Mouse (Mus musculus): ENCODE measurements at regions not wholly inside any gene's neighbourhood (a gene's known extent, or its start where the extent isn't known, plus 50 kb on each side); places are given as distances from the start of the nearest gene placed in this dataset.

DNA sequence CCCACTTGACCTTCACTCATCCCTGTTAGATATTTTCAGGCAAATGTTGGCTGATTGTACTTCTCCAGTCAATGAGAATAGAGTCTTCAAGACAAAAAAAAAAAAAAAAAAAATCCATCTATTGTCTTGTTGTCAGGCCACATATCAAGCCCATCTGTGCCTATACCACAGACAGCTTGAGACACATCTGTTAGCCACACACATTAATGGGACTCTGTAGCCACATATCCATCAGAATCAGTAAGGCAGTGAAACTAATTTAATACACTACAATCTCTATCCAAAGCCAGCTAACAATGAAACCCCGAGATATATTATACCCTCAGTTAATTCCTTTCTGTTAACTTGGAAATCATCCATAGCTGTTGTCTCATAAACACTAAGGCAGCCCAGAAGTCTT lies 667.1 kb downstream of the Defb40 start:
- DNase-seq, result no peak

DNA sequence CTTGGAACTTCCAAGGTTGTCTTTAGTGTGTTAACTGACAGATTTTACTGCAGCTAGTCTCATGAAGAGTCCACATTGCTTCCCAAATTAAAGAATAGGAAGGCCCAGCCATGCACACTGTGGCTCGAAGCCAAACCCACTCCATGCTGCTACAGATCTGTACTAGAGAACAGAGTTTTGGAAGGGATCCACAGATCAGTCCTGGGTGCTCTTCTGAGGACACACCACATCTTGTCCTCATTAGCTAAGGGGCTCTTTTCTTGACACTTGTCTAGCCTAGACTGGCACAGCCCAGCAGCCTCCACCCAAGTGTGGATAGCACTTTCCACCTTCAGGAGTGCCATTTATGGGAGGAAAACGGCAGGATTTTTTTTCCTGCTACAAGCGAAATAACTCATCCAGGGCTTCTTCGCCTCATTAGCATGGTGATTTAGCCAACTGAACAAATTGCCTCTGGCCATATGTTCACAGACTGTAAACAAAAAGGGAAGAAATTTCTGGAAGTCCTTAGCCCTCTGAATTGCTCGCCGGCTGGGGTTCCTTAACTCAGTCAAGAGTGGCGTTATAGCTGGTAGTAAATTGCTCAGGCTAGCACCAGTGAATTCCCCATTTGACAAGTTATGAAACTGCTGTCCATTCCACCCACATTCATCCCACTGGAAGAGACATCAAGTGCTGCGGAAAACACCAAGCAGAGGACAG lies 690.4 kb downstream of the Defb40 start:
- peak; percentile 6 to 36 for DNase-seq

DNA sequence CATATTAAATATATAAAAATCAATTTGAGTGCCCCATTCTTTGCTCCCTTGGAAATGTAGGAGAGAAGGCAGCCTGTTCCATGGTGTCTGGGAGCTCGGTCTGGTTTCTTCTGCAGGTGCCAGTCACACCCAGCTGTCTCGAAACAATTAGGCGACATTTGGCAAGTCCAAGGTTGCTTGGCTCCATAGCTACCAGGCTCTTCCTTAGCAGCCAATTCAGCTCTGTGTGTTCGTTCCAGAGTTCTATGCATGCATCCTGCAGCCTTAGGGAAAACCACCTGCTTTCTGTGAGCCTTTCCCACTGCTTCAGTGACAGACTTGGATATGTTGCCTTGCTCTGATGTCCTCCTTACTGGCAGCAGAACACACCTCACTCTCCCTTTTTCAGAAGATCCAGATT lies 698.1 kb downstream of the Defb40 start:
- DNase-seq, result peak; percentile 27 to 38

DNA sequence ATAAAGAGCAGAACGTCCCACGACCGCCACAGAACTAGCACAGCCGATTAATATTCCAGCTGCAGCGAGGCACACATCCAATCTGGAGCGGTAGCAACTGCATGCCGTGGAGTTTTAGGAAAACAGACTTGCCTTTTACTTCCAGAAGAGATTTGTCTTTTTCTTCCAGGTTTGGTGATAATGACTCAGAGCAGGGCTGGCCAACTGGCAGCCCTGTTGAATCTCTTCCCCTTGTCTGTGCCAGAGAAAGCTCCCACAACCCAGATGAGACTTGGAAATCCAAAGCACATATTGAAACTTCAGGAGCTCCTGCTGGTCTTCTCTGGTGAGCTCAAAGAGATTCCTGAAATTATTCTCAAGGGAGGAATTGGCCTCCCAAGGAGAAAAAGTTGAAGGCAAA lies 709.8 kb downstream of the Defb40 start:
- DNase-seq, result no peak

DNA sequence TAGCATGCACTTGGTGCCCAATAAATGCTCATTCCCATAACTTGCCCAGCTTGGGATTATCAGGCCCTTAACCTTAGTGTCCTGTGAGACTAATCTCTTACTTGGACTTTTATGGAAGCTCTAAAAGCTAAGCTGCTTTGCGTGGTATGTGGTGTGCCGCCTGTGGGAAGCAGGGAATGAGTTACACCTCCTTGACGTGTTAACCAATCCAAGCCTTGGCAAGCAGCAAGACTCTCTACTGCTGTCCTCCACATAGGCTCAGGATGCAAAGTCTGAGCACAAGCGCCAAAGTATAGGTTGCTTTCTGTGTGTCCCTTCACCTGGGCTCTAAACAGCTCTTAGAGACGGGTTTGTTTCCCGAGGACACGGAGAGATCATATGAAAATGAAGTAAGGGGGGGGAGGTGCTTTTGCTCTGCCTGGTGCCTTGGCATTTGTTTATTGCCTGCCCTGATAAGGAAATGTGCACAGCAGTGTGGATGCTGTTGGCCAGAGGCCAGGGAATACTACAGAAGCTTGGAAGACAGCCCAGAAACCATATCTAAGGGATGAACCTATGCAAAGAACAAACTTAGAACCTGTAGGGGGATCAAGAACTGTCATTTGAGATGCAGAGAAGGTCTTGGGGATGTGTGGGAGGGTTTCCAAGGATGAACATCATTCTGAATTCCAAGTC lies 719.6 kb downstream of the Defb40 start:
- peak in 1 of 2 experiments; percentile 44 for DNase-seq

DNA sequence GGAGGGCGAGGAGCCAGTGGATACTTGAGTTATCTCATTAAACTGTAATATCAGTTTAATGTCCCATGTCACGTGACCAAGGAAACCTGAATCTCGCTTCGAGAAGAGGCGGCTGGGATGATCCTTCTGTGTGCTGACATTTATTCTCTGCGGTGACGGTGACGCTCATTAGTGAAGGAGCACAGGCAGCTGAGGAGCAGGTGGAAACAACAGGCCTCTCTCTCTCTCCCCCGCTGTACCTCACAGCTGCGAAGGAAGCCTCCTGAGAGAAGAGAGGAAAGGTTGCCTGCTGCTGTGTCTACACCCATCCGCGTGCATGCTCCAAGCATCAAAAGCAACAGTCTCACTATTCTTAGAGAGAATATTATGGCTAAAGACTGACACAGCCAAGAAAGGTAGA lies 731.8 kb downstream of the Defb40 start:
- no peak for DNase-seq

DNA sequence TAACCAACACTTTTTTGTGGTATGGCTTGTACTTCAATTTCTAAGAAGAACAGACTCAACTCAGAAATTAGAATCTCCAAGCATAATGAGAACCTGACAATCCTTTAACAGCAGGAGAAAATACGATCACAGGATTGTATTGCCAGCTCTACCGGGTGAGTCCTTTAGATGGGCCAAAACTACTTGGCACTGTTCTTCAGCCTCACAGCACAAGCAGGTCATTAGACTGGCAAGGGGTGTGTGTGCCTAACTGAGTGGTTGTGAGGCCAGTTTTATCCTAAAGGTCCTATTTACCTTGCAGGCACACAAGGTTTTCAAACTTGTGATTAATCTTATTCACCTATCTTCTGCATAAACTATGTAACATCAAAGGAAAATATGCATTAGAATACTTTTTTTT lies 760.5 kb downstream of the Defb40 start:
- peak; percentile 10 to 37 for DNase-seq

DNA sequence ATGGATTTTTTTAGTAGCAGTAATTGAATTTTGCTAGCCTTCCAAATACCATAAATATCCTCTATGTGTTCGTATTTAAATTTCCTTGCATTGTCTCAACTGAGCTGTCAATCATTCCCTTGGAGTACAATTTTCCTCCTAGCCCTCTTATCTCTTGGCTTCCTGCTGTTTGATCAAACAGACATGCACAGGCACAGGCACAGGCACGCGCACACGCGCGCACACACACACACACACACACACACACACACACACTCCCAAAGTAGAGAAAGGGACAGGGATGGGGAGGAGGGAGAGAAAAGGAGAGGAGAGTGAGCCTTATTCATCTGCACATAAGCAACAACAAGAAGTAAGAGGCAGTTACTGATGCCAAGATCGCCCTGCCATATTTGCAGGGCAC lies 760.9 kb downstream of the Defb40 start:
- peak; percentile 2 to 8 for DNase-seq

DNA sequence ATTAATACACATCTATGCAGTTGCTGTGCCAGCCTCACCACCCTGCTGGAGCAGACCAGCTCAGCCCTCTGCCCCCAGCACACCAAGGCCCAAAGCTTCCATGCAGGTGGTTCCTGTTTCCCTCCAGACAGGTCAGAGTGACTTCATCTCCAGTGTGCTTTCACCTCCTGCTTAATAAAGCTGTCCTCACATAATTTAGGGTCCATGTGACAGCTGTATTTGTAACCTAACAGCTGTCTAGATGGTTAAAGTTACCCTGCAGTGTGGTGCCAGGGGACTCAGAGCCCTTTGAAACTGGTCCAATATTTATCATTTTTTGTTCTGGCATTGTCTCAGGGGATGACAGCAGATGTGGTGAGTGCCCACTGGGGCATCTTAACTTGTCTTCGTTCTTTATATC lies 761.5 kb downstream of the Defb40 start:
- DNase-seq, result no peak

DNA sequence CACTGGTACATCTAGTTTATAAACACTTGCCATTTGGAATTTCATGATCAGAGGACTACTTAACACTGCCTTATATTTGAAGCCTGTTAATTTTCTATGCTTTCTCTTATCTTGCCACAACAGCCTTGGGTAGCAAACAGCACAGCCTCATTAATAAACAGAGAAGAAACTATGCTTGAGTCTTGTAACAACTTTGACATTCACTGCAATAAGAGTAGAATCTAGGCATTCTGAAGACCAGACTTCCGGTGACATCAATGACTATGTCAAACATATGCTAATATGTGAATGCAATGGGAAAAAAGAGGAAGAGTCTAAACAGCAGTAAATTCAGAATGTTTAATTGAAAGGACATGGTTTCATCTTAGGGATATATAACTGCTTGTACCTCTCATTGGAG lies 768.0 kb downstream of the Defb40 start:
- DNase-seq, result no peak

DNA sequence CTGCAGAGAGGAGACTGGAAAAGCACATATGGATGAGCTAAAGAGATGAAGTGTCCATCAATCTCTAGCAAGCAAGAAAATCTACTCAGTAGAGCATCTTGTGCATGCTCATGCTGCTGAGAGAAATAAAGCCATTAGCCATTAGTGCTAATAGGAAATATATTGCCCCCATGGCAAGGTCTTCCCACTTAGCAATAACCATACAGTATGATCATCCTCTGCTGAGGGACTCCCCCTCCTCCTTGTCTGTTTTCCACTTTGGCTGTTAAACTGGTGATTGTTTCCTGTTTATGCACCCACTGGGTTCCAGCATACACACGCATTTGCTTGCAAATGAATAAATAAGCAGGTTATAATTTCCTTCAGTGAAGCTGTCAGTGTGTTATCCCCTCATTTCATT lies 769.4 kb downstream of the Defb40 start:
- no peak for DNase-seq

DNA sequence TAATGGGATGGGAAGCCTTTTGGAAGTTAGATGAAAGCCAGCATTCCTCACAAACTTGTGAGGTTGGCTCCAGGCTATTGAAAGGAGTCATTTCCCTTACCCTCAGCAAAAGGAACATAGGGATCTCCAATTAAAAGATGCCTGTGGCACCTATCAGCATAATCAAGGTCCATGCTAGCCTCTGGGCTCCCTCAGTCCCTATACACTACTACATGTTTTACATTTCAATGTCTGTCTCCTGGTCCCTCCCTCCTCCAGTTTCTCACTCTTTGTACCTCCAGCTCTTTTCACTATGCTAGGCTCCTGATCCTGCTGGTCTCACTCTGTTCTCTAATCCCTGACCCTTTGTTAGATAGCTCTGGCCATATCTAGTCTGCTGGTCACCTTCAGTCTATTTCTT lies 790.6 kb downstream of the Defb40 start:
- no peak for DNase-seq

DNA sequence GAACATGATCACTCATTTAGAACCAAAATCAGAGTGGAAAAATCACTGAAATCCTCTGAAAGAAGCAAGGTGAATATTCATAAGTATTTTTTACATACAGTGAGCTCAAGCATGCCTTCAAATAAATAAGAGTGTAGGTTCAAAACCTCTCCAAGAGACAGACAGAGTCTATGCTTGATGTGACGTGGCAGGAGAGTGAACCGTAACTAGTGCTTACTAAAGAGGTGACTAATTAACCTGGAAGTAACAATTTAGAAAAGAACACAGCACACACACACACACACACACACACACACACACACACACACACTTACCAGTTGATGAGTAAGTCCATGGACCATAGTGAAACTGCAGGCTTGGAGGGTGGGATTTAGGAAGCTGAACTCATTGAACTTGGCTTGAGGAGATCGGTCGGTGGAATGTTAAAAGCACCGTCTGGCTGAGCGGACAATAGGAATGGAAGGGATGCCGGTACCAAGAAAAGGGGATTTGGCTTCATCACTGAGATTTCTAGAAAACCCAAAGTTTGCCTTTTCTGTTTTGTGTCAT lies 802.4 kb downstream of the Defb40 start:
- DNase-seq, result no peak

DNA sequence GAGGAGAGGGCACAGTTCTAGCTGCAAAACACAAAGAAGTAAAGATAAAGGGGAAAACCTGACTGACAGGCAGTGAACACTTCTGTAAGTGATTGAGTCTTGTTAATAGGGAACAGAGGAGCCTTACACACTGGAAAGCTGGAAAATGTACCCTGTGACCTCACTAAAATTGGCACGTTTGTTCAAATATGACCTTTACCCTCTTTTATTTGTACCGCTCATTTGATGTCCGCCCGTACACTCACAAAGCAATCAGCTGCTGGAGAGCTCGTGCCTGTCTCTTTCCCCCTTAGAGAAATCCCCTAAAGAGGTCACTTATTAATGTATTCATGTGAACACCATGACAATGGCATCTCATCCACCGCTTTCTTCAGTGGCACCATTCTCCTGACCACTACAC lies 819.4 kb downstream of the Defb40 start:
- no peak for DNase-seq

DNA sequence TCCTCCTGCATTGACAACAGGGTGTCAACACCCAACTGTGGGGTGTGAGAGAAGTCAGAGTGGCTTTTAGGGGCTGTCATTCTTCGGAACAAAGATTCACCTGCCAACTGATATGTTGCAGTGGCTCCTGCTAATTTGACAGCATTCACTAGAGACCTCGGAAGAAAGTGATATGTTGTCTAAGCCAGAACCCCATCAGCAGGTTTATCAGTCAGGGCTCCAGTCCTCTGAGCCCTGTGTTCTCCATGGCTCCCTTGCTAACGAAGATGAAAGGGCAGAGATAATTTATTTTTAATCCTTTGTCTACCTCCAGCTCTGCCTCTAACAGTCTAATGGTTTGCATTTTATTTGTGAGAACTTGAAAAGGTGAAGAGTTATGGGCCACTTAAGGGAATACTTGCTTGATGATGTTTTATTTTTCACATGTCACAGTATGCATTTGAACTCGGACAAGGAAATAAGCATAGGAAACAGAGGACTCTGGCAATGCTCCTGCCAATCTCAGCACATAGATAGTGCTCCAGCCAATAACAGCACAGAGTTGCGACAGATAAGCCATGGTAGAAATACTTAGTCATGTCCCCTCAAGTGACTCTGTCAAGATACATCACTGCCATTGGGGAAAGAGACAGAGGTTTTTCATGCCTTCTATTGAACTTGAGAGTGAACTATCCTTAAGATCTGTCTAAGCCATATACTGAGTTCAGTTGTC lies 862.6 kb downstream of the Defb40 start:
- no peak for DNase-seq

DNA sequence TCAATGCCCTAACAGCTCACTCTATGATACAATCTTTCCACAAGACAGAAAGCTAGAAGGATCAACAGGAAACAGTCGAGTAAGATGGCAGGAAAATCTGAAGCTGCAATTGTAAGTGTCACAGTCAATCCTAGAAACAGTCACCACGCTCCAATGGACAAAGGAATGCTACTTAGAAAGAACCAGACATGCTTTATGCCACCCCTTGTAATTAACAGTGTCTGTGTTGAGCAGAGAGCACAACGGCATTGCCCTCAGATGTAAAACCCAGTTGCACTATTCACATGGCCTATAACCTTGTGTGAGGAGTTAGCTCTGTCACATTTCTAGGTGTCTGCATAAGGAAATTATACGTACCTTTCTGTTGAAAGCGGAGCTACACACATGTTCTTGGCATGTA lies 864.8 kb downstream of the Defb40 start:
- DNase-seq, result no peak

DNA sequence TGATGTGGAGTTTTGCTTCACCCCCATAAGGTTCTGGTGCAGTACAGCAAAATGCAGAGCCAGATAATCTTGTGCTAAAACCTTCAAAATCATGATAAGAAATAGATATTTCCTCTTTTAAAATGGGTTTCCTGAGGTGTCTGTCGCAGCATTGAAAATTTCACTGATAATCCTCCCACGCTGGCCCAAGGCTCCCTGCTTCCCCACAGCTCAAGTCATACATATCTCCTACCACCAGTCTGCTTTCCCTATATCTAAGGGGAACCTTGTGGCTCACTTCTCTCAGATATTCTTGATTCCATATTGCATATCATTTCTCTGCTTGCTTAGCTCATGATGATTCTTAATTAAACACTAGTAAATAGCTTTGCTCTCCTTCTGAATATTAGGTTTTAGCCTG lies 868.6 kb downstream of the Defb40 start:
- no peak for DNase-seq

DNA sequence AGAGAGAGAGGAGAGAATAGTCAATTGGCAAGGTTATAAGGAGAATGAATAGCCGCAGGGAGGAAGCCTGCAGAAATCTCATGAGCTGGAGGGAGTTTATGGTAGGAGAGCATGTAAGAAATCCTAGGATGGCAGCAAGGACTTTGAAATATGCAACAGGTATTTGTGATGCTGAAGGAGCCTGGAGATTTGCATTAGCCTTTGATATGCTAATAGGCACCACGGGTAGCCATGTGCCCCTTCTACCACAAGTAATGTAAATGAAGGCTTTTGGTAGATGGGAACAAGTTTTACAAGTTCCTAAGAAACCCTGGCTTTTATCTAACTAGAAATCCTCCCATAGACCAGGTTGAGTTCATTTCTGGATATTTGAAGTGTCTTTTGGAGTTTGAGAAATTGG lies 871.2 kb downstream of the Defb40 start:
- no peak for DNase-seq

DNA sequence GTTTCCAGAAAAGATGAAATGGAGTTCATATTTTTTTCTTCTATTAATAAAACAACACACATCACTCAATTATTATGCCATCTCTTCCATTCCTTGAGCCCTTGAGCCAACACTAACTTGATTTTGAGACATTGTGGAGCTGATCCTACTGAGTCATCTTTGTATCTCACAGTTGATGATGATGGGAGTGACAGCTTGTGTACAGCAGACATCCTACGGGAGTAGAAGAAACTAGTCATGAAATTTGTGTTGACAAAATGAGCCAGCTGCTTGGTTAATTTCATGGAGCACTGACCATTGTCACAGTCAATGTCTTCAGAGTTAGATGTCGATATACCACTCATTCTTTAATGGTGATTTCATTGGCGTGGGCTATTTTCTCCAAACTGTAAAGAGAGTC lies 912.6 kb downstream of the Defb40 start:
- DNase-seq, result no peak

DNA sequence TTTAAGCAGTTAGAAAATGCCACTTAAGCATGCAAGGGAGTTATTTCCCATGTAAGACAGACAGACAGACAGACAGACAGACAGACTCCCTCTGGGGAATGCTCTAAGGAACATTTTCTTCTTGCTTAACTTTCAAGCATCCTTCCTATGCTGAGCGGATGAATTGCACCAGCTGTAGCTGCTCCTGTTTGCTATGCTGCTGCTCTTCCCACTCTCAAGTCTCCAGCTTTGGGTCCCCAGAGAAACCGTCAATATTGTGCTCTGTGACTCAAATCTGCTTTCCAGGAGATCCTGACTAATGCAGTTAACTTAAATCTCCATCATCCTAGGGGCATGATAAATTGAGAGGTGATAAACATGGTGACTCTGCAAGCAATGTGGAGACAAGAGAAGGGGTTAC lies 918.5 kb downstream of the Defb40 start:
- DNase-seq, result no peak

DNA sequence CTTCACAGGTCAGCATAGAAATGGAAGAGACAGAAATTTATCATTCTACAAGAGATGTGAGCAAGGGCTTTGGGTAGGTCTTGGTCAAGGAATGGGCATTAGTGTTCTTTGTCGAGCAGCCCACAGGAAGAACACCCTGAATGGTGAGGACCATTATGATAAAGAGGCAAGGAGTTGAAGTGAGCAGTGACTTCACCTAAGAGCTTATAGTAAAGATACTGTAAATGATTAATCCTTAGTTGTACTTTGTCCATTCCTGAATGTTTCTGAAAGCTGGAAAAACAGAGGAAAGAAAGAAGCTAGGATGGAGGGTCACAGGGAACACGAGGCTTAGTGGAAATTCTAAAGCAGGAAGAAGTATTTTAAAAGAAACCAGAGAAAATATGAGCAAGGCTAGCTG lies 956.9 kb downstream of the Defb40 start:
- no peak for DNase-seq

DNA sequence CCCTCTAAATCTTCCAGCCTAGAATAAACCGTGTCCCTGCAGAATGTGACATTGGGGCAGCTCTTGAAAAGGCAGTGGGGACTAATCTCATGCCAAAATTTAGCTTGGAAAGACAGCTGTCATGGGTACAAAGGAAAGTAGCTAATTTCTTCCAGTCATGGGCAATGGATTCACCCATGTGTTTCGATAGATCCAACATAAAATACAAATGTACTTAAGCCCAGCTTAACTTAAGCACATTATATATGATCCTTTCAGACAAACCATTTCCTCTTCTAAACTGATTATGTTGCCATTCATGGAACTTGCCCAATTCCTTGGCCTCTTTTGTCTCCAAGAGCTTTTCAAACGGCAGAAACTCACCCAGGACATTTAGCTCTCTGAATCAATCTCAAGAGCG lies 970.5 kb downstream of the Defb40 start:
- no peak for DNase-seq

DNA sequence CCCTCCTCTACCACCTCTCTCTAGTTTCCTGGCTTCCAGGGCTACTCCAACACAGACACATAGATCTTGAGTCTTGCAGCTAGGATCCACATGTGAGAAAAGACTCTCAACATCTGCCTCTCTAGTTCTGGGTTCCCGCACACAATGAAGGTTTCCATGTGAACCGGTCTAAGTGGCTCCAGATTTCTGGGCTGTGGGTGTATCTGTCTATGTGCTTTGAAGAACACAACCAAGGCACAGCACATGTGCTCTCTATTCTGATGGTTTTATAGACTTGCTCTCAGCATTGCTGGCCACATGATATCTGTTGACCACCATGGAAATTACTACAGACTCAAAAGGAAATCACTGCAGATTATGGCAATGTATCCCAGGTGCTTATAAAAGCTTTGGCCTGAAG lies 972.4 kb downstream of the Defb40 start:
- no peak for DNase-seq

DNA sequence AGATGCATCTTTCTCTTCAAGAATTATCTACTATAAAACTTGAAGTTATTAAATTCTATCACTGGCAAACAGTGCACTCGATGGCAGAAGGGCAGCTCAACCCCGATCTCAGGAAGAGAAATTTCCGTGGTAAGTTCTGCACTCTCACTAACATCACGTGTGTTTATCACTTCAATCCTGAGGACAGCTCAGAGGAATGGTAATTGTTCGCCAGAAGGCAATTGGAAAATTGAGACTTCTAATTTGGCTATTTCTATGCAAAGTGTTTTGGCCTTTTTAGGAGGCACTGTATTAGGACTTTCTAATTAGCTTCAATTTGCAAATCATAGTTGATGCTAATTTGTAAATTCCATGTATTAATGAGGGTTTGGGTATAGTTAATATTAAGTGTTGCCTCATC lies 977.3 kb downstream of the Defb40 start:
- DNase-seq, result no peak

Measured in cerebellum, postnatal 25 days (tissue).